Mouse (Mus musculus): ENCODE results near the gene Fam186b.

DNA sequence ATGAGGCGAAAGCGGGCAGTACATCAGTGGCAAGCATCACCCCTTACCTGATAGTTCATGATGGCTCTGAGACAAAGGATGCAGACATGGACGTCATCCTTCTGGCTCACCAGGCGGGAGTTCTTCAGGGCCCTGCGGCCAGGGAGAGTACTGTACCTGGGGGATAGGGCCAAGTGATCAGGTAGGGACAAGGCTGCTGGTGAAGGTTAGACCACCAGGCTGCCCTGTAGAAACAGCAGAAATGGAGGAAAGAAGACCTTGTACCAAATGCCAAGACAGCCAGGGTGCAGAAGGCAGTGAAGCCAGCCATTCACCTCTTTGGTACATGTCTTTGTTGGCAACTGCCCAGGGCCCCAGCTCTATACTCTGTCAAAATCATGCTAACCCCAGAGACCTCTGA is 32.3 kb upstream of the Fam186b start:
- TF ChIP-seq MYOD1 (IDR thresholded peaks at IDR 0.05; ENCODE audit: control insufficient read depth in 1 of 3, insufficient read length in 2 of 3, low read depth in 2 of 3) (no peak), CEBPB (IDR thresholded peaks at IDR 0.05; ENCODE audit: insufficient read depth, poor library complexity, severe bottlenecking) (no peak), POLR2A (IDR thresholded peaks at IDR 0.05; ENCODE audit: insufficient read length, low read depth) (no peak)
